Mouse (Mus musculus): ENCODE measurements around the gene Capn1.

- TF ChIP-seq CTCF (IDR thresholded peaks at IDR 0.05; ENCODE audit: low read depth, low read length) (no peak), GATA1 (IDR thresholded peaks at IDR 0.05; ENCODE audit: borderline replicate concordance, low read length) (no peak), GATA2 (IDR thresholded peaks at IDR 0.05; ENCODE audit: borderline replicate concordance, low read depth, low read length) (no peak), TAL1 (conservative IDR thresholded peaks at IDR 0.05; ENCODE audit: low read depth, low read length) (no peak), POLR2AphosphoS5 (IDR thresholded peaks at IDR 0.05; ENCODE audit: insufficient replicate concordance, low read depth, low read length) (no peak)
These were observed 646 bp downstream of the Capn1 start for GRCm38 (mm10) chr19:6014991-6015510.

Measured in G1E (cell line).